Mouse (Mus musculus) cerebellum, adult 9-11 months (tissue): Measurements from ENCODE around the gene Prm2.

ENCODE experiments used
- DNase-seq: peaks from one replicate; pipeline ENCODE4 v3.0.0; 2022

Prm2 gene

GRCm38 (mm10) chr16:10773543-10773942, 22.4 kb downstream of the Prm2 start:
- no peak for DNase-seq

DNA sequence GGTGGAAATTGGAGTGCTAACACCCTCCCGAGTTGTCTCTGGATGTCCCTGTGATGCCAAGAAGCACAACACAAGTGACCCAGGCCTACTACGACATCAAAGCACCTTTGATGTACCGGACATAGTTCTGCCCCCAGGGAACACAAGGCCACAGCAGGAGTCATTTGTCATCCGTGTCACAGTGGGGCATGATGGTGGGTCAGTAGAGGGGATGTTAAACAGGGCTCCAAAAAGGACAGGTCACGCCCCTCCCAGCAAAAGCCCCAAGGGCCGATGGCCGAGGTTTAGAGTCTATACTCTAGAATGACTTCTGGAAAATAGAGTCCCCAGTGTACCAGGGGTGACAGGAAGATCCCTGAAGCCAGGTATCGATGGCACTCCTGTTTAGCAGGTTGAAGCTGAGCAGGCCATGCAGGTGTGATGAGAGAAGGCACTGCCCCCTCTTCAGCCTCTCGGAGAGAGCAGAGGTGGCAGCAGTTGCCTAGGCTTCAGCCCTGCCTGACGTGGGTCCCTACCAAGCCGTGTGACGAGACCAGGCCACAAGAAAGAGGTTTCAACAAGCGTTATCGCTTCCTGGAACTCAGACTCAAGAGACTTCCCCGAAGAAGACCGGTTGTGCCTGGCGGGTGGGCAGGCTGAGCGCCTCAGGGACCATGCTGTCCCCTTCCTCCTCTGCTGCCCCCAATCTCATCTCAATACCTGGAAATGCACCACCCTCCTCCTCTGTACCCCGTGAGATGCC, 24.0 kb downstream of the Prm2 start:
- no peak for DNase-seq

- DNase-seq, result no peak
Measured at GRCm38 (mm10) chr16:10770531-10771325, 25.2 kb downstream of the Prm2 start.

DNA sequence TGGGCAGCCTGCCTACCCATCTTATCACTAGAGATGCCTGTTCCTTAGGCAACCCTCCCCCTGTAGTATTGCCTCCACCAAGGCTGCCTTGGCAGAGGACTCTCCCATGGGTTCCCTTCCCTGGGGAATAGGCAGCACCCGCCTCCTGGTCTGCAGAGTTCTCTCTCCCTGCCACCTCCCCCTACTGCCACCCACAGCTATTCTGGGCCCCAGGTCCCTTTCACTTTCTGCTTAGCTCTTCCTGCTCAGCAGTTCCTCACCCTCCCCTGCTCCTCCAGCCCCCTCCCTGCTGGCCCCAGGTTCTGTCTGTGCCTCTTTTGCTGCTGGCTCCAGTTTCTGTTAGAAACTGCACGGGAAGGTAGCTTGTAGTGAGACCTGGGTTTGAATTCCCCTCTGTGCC, 26.3 kb downstream of the Prm2 start:
- DNase-seq, result no peak

- no peak for DNase-seq
Measured at GRCm38 (mm10) chr16:10768821-10769220, 27.1 kb downstream of the Prm2 start.

- DNase-seq, result peak; percentile 52
Measured at GRCm38 (mm10) chr16:10767158-10767557, 28.8 kb downstream of the Prm2 start.

GRCm38 (mm10) chr16:10764323-10764722, 31.6 kb downstream of the Prm2 start:
- no peak for DNase-seq

- no peak for DNase-seq
Measured at GRCm38 (mm10) chr16:10763540-10764264, 32.2 kb downstream of the Prm2 start.

- DNase-seq, result no peak
Measured at GRCm38 (mm10) chr16:10762569-10763180, 33.3 kb downstream of the Prm2 start.

GRCm38 (mm10) chr16:10761182-10761581, 34.8 kb downstream of the Prm2 start:
- no peak for DNase-seq

DNA sequence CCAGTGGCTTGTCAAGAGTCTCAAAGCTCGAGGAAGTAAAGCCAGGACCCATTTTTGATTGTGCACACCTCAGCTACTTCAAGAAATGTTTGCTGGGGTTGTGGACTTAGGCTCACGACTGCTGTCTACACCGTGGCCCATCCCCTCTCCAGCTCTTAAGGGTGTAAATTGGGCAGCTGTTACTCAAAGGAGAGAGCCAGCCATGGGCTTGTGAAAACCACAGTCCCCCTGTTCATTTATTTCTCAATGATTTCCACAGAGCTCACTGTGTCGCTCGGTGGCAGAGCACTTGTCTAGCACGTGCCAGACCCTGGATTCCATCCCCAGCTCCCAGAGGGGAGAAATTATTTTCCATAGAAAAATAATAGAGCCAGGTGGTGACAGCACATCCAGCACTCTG, 39.8 kb downstream of the Prm2 start:
- DNase-seq, result no peak

DNA sequence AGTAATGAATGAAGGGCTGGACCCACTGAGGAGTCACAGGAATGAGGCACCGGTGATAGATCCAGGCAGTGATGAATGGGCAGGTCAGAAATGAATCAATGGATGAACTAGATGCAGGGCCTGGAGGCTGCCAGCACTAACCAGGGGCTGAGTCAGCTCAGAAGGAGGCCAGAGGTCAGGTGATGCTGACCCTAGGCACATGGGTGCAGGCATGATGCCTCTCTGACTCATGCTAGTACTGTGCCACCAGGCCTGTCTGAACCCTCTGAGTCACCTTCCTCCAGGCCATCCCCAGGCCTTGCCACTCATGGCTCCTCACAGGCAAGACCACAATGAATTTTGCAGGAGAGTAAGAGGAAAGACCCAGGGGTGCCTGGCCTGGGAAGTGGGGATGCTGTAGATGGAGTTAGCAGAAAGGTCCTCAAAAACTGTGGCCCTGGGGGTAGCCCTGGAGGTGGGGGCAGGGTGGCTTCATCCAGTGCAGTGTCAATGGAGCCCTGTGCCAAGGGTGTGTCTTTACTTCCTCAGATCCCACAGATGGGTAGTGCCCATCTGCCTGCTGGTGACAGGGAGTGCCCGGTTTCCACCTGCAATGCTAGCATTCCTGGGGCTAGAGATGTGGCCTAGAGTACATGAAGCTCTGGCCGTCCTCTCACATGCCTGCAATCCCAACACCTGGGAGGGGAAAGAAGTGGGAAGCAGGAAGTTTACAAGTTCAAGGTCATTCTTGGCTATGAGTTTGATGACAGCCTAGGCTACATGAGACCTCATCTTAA, 41.2 kb downstream of the Prm2 start:
- no peak for DNase-seq

DNA sequence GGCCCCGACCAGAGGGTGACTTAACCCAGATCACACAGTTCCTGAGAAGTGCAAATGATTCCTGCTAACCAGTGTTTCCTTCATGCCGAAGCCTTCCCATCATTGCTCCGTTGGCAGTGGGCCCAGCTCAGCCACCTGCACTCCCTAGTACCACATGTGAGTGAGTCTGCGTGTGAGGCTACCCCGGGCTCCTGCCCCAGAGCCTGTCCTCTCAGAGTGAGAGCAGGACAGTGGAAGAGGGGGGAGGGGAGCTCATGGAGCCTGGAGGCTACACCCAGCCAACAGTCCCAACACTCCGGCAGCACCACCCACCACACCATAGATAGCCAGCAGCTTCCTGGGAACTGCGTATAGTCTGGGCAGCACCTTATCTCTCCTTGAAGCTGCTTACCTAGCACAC, 46.1 kb downstream of the Prm2 start:
- peak; percentile 85 for DNase-seq

GRCm38 (mm10) chr16:10749226-10749625, 46.7 kb downstream of the Prm2 start:
- DNase-seq, result peak; percentile 26
